Mouse (Mus musculus): ENCODE measurements at regions not wholly inside any gene's neighbourhood (a gene's known extent, or its start where the extent isn't known, plus 50 kb on each side); places are given as distances from the start of the nearest gene placed in this dataset.

DNA sequence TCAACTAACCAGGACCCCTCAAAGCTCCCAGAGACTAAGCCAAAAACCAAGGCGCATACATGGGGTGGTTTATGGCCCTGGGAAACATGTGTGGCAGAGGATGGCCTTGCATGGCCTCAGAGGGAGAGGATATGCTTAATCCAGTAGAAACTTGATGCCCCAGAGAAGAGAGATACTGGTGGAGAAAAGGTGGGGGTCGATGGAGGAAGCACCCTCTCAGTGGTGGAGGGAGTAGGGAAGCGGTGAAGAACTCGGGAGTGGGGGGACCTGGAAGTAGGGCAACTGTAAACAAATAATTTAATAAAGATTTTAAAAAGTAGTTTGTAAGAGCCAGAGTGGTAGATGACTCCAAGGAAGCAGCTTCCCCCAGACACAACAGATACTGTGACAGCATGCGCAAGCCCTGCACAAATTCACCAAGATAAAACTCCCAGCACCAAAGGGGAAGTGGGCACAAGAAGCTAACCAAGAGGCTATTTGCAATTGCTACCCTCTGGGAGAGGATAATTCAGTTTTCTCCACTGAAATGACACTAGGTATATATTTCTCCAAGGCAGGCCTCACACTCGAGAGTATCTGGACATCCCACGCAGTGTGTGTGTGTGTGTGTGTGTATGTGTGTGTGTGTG is 50.7 kb upstream of the Gpr141 start:
- 67% methylated on average over 7 of the region's 7 CpGs for WGBS
- DNase-seq = no peak
- Histone ChIP-seq H3K27me3 (ENCODE audit: control insufficient read depth, insufficient read depth, low read length) (no peaks in the 10 kb centered on the region), H3K4me1 (replicated peaks; ENCODE audit: control insufficient read depth, insufficient read depth, low read length) (no peaks in the 10 kb centered on the region), H3K36me3 (ENCODE audit: control insufficient read depth, insufficient read depth, low read length) (no peaks in the 10 kb centered on the region), H3K4me3 (ENCODE audit: control insufficient read depth, insufficient read depth, low read length) (no peak overlapping the region), H3K27ac (ENCODE audit: control insufficient read depth, insufficient read depth, low read length) (no peak overlapping the region)
- TF ChIP-seq POLR2A (IDR thresholded peaks at IDR 0.05; ENCODE audit: control insufficient read depth, extremely low read depth, insufficient read depth, low read length, poor library complexity) (no peak), CTCF (IDR thresholded peaks at IDR 0.05; ENCODE audit: borderline replicate concordance, control insufficient read depth, extremely low read depth, insufficient read depth, low read length, poor library complexity) (no peak)

Measured in thymus, adult 2 months (tissue).